Mouse (Mus musculus) forebrain, embryonic 12.5 days (tissue): Measurements from ENCODE around the gene Fcrlb. TPM values are rescaled to one million over a fixed set of nuclear protein-coding genes. Genes with fewer than 3 reads are reported as not detected.

Source experiments
- ATAC-seq: fragments of 200-750 bp; cut with Nextera tagmentation; 2 replicates; pipeline ENCODE4 v1.8.0; 2017; ENCODE audit warnings: moderate TSS enrichment; ENCODE audit not compliant: low FRiP score
- H3K27ac ChIP-seq: fragments of 300-500 bp; sonication (generic); 2 replicates; pipeline ENCODE4 v1.5.1; 2016; ENCODE audit warnings: mild to moderate bottlenecking
- H3K27me3 ChIP-seq: fragments of 300-500 bp; sonication (generic); 2 replicates; pipeline ENCODE4 v1.6.1; 2016; ENCODE audit warnings: mild to moderate bottlenecking
- H3K36me3 ChIP-seq: fragments of 300-500 bp; sonication (generic); replicated peaks from 2 replicates; pipeline ENCODE4 v1.6.1; 2016; ENCODE audit warnings: mild to moderate bottlenecking
- H3K4me1 ChIP-seq: fragments of 300-500 bp; sonication (generic); 2 replicates; pipeline ENCODE4 v1.6.1; 2016
- H3K4me2 ChIP-seq: fragments of 300-500 bp; sonication (generic); 2 replicates; pipeline ENCODE4 v1.6.1; 2016; ENCODE audit warnings: mild to moderate bottlenecking, moderate library complexity
- H3K4me3 ChIP-seq: fragments of 300-500 bp; sonication (generic); replicated peaks from 2 replicates; pipeline ENCODE4 v1.5.1; 2016; ENCODE audit warnings: mild to moderate bottlenecking
- H3K9ac ChIP-seq: fragments of 300-500 bp; sonication (generic); 2 replicates; pipeline ENCODE4 v1.6.1; 2016; ENCODE audit warnings: mild to moderate bottlenecking
- H3K9me3 ChIP-seq: fragments of 300-500 bp; sonication (generic); 2 replicates; pipeline ENCODE4 v1.6.1; 2016
- WGBS: fragments of 180-500 bp; shearing (Covaris S2); methylation state at CpG from one replicate; pipeline ENCODE4 v1.1.7; 2016; 5-methylcytosine and 5-hydroxymethylcytosine counted together
- polyA plus RNA-seq: library from polyadenylated mRNA; unstranded; fragments of >200 nt; fragmentation: Nextera tagmentation; extraction: Ambion mirVana; gene quantifications from 2 replicates; pipeline ENCODE4 v1.2.1, GENCODE M21; 2016

Gene Fcrlb
- polyA plus RNA-seq, 1 experiment from 2014 or later, result not detected

DNA sequence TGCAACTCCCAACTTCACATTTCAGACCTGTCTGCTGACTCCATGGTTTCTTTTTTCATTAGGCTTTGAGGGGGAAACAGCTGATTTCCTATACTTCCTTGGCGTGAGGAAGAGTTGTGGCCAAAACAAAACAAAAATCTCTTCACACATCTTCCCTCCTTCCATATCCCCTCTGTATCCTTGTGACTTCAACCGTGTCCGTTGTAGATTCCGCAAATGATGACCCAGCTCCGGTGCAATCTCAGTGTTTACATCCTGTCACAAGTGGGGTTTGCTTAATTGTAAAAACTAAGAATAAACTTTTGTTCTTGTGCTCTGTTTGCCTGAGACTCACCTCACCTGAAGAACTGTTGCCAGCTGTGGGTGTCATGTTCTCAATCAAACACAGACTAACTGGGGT is 9.3 kb downstream of the Fcrlb start:
- Histone ChIP-seq H3K36me3 (no peaks in the 10 kb centered on the region), H3K9me3 (no peaks in the 10 kb centered on the region), H3K4me3 (no peak overlapping the region), H3K4me1 (peaks cover 11% of the 10 kb centered on the region), H3K4me2 (no peak overlapping the region), H3K27ac (no peak overlapping the region), H3K27me3 (peaks cover 51% of the 10 kb centered on the region), H3K9ac (no peak overlapping the region)
- WGBS, result 87% methylated on average over 5 of the region's 5 CpGs
- no peak for ATAC-seq

DNA sequence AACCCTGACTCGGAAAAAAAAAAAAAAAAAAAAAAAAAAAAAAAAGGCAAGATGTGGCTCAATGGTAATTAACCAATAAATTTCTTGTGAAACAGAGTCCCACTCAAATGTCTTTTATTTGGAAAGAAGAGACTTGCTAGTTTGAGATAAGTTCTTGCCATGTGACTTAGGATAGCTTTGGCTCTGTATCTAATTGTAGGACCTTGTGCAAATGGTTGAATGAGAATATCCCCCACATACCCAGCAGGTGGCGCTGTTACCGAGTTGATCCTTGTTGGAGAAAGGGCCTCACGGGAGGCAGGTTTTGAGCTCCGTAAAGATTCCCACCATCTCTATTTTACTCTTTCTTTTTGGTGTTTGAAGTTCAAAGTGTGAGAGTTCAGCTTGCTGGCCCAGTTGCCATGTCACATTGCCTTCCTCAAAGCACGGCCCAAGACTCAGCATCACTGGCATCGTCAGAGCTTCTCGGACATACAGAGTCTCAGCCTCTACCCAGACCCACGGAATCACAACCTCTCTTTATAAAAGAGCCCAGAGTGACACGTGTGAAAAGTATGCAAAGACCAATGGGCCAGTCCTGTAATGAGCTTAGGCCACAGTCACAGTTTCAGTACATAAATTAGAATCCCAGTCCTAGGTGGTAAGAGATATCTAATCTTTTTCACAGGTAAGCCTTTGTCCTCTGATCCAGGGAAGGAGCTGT is 11.1 kb downstream of the Fcrlb start:
- H3K9me3 ChIP-seq, result no peaks in the 10 kb centered on the region
- no peak overlapping the region for H3K27ac ChIP-seq
- no peak overlapping the region for H3K9ac ChIP-seq
- no peaks in the 10 kb centered on the region for H3K36me3 ChIP-seq
- H3K4me1 ChIP-seq, result no peaks in the 10 kb centered on the region
- peak overlapping the region; percentile 19; the same call in 1 of the 2 replicates for H3K4me2 ChIP-seq
- peaks cover 41% of the 10 kb centered on the region for H3K27me3 ChIP-seq
- ATAC-seq, result no peak; the same call in none of the 2 replicates
- 0 out of 2 replicates have a peak overlapping the region, but pooled peaks have one; percentile 7 for H3K4me3 ChIP-seq
- WGBS, result 31% methylated on average over 10 of the region's 10 CpGs

DNA sequence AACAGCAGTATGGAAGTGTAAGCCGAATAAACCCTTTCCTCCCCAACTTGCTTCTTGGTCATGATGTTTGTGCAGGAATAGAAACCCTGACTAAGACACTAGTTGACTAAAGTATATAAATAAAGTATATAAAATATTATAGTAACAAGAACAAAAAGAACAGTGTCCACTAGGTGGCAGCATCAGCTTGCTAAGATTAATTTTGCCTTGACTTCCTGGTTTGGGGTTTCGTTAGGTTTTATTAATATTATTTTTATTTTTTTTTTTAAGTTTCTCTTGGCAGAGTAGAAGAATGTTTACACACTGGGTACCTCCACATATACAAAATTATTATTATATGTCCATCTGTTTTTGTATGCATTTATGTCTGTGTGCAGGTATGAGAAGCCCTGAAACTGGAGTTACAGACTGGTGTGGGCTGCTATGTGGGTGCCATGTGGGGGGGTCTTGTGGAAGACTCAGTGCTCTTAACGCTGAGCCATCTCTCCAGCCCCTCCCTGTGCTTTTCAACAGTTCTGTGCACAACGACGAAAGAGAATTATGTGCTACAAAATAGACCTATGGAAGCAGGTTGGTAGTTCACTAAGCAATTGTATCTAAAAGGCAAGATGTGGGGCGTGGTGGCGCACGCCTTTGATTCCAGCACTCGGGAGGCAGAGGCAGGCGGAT is 11.8 kb downstream of the Fcrlb start:
- H3K36me3 ChIP-seq, result no peaks in the 10 kb centered on the region
- H3K4me2 ChIP-seq, result no peak overlapping the region
- no peaks in the 10 kb centered on the region for H3K9me3 ChIP-seq
- no peaks in the 10 kb centered on the region for H3K4me1 ChIP-seq
- H3K27me3 ChIP-seq, result peaks cover 33% of the 10 kb centered on the region
- no peak overlapping the region for H3K9ac ChIP-seq
- 35% methylated on average over 10 of the region's 10 CpGs for WGBS
- H3K27ac ChIP-seq, result no peak overlapping the region
- ATAC-seq, result peak; percentile 67; the same call in 1 of the 2 replicates
- H3K4me3 ChIP-seq, result no peak overlapping the region

DNA sequence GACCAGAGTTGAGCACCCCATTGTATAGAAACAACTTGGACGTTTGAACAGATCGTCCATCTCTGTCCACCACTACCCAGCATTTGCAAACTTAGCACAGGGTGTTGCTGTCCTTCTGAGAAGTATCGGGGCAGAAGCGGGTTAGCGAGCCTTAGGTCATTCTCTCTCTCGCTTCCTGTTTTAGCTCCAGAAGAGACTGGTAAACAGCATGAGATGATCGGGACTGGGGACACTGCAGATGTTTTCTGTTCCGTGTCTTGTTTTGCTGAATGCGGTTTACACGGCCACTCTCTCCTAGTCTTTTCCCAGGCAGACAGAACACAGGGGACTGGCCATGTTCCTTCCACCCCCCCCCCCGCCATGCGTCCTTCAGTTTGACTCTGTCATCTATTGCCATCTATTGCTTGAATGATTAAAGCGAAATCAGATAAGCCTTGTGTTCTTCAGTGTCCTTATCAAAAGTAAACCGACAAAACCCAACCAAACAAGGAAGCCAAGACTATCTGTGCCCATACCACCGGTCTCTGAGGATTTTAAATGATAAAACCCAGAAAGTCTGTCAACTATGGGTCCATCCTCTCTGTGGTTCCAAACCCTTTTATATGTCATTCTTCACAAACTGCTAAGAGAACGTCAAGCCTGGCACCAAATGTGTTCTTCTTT is 14.2 kb downstream of the Fcrlb start:
- no peak for ATAC-seq
- Histone ChIP-seq H3K27ac (no peak overlapping the region), H3K4me1 (no peaks in the 10 kb centered on the region), H3K36me3 (no peaks in the 10 kb centered on the region), H3K4me2 (no peak overlapping the region), H3K9me3 (no peaks in the 10 kb centered on the region), H3K27me3 (peaks cover 20% of the 10 kb centered on the region), H3K4me3 (no peak overlapping the region), H3K9ac (no peak overlapping the region)
- WGBS, result 79% methylated on average over 16 of the region's 16 CpGs

DNA sequence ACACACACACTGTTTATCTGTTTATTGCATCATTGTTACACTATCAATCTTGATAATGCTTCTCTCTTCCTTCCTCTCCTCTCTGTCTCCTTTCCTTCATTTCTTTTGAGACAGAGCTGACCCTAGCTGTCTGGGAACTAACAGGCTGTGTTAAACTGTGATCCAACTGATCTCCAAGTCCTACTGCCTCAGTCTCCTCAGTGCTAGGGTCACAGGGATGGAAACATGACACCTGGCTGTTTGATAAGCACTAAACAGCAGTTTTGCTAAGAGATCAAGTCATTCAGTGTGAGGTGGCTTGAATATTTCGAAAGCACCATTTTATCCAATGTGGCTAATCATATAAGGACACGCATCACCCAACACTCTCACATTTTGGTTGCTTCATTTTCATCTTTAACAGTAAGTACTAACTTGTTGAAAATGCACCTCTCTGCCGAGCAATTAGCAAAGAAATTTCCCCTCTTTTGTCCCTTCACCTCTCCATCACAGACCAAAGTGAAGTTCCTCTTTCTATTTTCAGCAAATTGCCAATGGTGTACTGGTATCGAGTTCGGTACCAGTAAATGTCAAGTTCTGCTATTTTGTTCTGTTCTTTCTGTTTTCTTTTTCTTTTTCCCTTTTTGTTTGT is 16.0 kb downstream of the Fcrlb start:
- H3K4me3 ChIP-seq, result no peak overlapping the region
- H3K9me3 ChIP-seq, result no peaks in the 10 kb centered on the region
- no peak overlapping the region for H3K9ac ChIP-seq
- H3K4me2 ChIP-seq, result no peak overlapping the region
- no peak overlapping the region for H3K27ac ChIP-seq
- no peaks in the 10 kb centered on the region for H3K4me1 ChIP-seq
- WGBS, result 87% methylated on average over 5 of the region's 5 CpGs
- no peaks in the 10 kb centered on the region for H3K36me3 ChIP-seq
- no peak for ATAC-seq
- H3K27me3 ChIP-seq, result peaks cover 8% of the 10 kb centered on the region

DNA sequence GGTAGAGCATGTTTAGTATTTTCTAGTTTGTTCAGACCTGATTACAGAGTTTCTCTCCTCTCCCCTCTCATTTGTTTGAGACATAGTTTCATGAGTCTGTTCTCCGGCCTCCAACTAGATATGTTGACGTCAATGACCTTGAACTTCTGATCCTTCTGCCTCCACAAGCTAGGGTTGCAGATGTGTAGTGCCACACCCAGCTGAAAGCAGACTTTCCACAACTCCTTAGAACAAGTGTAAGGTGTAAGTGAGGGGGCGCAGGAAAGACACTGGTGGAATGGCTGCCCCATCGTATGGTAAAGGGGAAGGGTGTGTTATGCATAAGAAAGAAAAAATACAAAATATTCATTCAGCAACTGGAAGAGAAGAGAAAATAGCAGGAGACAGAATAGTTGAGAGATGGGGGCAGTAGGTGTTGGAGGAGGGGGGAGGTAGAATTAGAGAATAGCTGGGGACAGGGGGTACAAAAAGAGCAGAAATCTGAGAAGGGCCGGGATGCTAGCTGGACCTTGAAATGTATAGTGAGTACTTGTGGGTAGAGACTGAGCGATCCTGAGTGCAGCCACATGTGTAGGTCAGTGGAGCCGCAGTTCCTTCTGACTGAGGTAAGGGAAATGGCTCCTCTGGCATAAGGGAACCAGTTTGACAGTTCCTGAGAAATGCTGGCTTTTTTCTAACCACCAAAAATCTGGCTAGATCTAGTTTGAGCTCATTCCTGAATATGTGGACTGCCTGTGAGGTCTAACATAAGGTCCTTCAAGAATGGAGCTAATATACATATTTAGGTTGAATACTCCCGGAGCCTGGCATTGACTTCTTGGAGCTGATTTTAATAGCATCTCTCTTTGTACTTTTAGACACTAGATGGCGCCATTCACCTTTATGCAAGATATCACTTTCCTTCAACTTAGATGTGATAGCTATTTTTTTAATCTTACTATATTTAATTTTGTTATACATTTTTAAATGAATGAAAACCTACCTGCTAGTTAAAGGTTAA is 17.8 kb downstream of the Fcrlb start:
- no peak overlapping the region for H3K4me3 ChIP-seq
- no peak overlapping the region for H3K4me2 ChIP-seq
- peaks cover 8% of the 10 kb centered on the region for H3K27me3 ChIP-seq
- no peak overlapping the region for H3K27ac ChIP-seq
- no peaks in the 10 kb centered on the region for H3K9me3 ChIP-seq
- no peak for ATAC-seq
- H3K36me3 ChIP-seq, result no peaks in the 10 kb centered on the region
- H3K4me1 ChIP-seq, result no peaks in the 10 kb centered on the region
- H3K9ac ChIP-seq, result no peak overlapping the region
- 69% methylated on average over 9 of the region's 9 CpGs for WGBS

DNA sequence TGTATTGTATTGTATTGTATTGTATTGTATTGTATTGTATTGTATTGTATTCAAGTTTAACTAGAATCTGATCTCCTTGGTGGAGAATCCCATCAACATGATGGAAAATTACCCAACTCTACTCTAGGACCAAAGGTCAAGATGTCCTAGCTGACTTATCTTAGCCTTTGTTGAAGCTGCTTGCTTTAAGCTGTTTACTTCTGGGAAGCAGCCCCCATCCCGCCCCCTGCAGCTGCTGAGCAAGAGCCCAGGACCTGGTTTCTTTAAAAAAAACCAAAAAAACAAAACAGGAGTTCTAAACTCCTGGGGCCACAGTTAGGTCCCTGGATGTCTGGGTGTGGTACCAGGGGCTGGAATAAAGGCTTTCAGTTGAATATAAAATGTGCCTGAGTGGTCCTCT is 20.5 kb downstream of the Fcrlb start:
- H3K9me3 ChIP-seq, result no peaks in the 10 kb centered on the region
- no peak for ATAC-seq
- no peak overlapping the region for H3K27ac ChIP-seq
- H3K4me2 ChIP-seq, result no peak overlapping the region
- 46% methylated on average over 1 of the region's 1 CpGs for WGBS
- H3K36me3 ChIP-seq, result no peaks in the 10 kb centered on the region
- no peak overlapping the region for H3K4me3 ChIP-seq
- H3K27me3 ChIP-seq, result no peaks in the 10 kb centered on the region
- H3K4me1 ChIP-seq, result no peaks in the 10 kb centered on the region
- H3K9ac ChIP-seq, result no peak overlapping the region

DNA sequence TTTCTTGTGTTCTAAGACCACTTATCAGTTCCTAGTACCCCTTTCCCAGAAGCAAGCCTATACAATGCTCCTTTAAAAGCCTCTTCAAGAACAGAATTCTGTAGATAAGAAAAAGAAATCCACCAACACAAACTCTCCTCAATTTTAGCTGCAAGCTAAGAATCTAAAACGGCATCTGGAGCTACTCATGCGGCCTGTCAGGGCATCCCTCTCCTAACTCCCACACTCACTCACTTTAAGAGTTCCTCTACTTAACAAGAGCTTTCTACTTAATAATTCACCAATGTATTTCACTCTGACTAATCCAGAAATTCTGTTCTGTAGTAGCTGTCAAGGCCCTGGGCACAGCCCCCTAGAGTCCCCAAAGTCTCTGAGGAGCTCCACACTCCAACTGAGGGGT is 21.1 kb downstream of the Fcrlb start:
- no peak for ATAC-seq
- 79% methylated on average over 2 of the region's 2 CpGs for WGBS
- Histone ChIP-seq H3K27me3 (no peaks in the 10 kb centered on the region), H3K4me3 (no peak overlapping the region), H3K9ac (no peak overlapping the region), H3K4me1 (no peaks in the 10 kb centered on the region), H3K4me2 (no peak overlapping the region), H3K36me3 (no peaks in the 10 kb centered on the region), H3K27ac (no peak overlapping the region), H3K9me3 (no peaks in the 10 kb centered on the region)

DNA sequence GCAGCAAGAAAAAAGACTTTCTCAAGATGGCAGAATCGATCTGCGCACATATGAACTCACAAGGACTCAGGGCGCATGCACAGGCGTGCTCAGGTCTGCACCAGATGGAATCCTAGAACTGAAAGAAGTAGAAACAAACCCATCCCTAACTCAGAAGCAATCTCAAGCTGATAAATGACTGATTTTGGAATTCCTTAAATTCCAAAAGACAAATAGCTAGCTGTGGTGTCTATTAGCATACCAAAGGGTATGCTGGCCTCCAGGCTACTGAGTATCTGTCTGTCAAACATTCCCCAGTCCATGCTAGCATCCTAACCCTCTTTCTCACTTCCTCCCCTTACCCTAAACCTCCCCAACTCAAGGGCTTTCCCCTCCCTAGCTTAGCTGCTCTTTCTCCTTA is 23.4 kb downstream of the Fcrlb start:
- H3K36me3 ChIP-seq, result no peaks in the 10 kb centered on the region
- no peaks in the 10 kb centered on the region for H3K27me3 ChIP-seq
- no peak overlapping the region for H3K27ac ChIP-seq
- no peak overlapping the region for H3K9ac ChIP-seq
- WGBS, result 71% methylated on average over 4 of the region's 4 CpGs
- no peak overlapping the region for H3K4me2 ChIP-seq
- no peak for ATAC-seq
- H3K4me3 ChIP-seq, result no peak overlapping the region
- no peaks in the 10 kb centered on the region for H3K9me3 ChIP-seq
- peaks cover 5% of the 10 kb centered on the region for H3K4me1 ChIP-seq

DNA sequence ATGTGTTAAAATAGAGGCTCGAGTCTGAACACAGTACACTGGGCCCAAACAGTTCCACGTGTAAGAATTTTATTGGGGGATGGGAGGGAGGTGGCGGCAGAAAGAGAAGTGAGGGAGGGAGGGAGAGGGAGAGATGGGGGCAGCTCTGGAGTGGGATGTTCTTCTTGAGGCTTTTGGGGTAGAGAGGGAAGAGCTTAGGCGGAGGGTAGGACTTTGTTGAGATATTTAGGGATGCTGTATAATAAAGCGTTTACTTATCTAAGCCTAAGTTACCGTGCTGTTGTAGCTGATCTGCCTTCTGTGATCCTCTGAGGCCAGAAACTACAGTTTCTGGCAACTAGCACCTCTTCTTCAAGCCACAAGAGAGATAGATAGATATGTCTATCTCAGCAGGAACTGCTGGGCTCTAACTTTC is 26.7 kb downstream of the Fcrlb start:
- Histone ChIP-seq H3K4me2 (no peak overlapping the region), H3K4me1 (peaks cover 10% of the 10 kb centered on the region), H3K27ac (no peak overlapping the region), H3K9ac (no peak overlapping the region), H3K27me3 (no peaks in the 10 kb centered on the region), H3K9me3 (no peaks in the 10 kb centered on the region), H3K36me3 (no peaks in the 10 kb centered on the region; the same call in 1 of the 2 replicates), H3K4me3 (no peak overlapping the region)
- ATAC-seq, result no peak
- 59% methylated on average over 6 of the region's 6 CpGs for WGBS

DNA sequence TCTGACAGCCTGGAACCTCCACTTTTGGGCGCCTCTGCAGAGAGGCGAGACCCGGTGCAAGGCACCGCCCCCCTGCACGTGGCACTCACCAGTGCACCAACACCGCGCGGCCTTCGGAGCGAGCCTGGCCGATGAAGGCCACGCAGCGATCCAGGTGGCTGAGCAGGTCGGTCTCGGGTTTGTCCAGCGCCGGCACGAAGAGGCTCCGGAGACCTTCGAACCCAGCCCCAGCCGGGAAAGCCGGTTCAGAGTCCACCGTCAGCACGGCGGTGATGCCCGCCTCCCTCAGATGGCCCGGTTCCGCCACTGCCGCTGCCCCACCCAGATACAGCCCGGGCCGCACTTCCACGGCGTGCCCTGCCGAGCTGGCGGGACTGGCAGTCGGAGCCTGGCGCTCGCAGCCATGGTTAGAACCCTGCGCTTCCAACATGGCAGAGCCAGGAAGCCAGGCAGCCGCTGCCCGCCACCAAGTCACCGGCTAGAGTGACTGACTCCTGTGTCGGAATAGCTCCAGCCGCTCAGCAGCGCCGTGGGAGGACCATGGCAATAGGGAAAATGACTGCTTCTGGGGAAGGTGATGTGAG is 27.7 kb downstream of the Fcrlb start, which contains the start of the genes Gm26620 and Dusp12:
Gm26620 (plus strand) TSS at position 88 of the 584 bp plus-strand sequence.
Dusp12 (minus strand) TSS at position 563 of the 584 bp plus-strand sequence.
- peak within 1 kb of the TSS; percentile 88 for H3K9ac ChIP-seq
- H3K9me3 ChIP-seq, result no peaks in the 10 kb centered on the region
- peak; percentile 95 for ATAC-seq
- peaks cover 10% of the 10 kb centered on the region for H3K4me1 ChIP-seq
- no peaks in the 10 kb centered on the region for H3K27me3 ChIP-seq
- no peaks in the 10 kb centered on the region; the same call in 1 of the 2 replicates for H3K36me3 ChIP-seq
- H3K4me3 ChIP-seq, result peak within 1 kb of the TSS; percentile 80
- peak within 1 kb of the TSS; percentile 74 for H3K27ac ChIP-seq
- WGBS, result under 1% methylated on average over 46 of the region's 46 CpGs
- peak within 1 kb of the TSS; percentile 75 for H3K4me2 ChIP-seq
